Mouse (Mus musculus) heart, postnatal 0 days (tissue): Measurements from ENCODE around the gene Tgfbr3. TPM values are rescaled to one million over a fixed set of nuclear protein-coding genes. Genes with fewer than 3 reads are reported as not detected.

Experiments
- ATAC-seq: fragments of 200-750 bp; cut with Nextera tagmentation; 2 replicates; pipeline ENCODE4 v1.8.0; 2017; ENCODE audit warnings: low read depth, moderate number of reproducible peaks, moderate library complexity; ENCODE audit not compliant: insufficient read depth
- DNase-seq: peaks from one replicate; pipeline ENCODE4 v3.0.0-alpha.2; 2016; ENCODE audit warnings: low spot score
- H3K27ac ChIP-seq: fragments of 300-500 bp; sonication (generic); 2 replicates; pipeline ENCODE4 v1.5.1; 2014; ENCODE audit warnings: low read depth, mild to moderate bottlenecking
- H3K27me3 ChIP-seq: fragments of 300-500 bp; sonication (generic); 2 replicates; pipeline ENCODE4 v1.6.1; 2014; ENCODE audit warnings: low read length, mixed read lengths; ENCODE audit not compliant: control insufficient read depth, insufficient read depth
- H3K36me3 ChIP-seq: fragments of 300-500 bp; sonication (generic); replicated peaks from 2 replicates; pipeline ENCODE4 v1.6.1; 2014; ENCODE audit warnings: low read length, mixed read lengths; ENCODE audit not compliant: control insufficient read depth, insufficient read depth
- H3K4me1 ChIP-seq: fragments of 300-500 bp; sonication (generic); 2 replicates; pipeline ENCODE4 v1.6.1; 2014; ENCODE audit warnings: antibody characterized with exemption; ENCODE audit not compliant: control insufficient read depth, insufficient read depth
- H3K4me2 ChIP-seq: fragments of 300-500 bp; sonication (generic); 2 replicates; pipeline ENCODE4 v1.6.1; 2014; ENCODE audit warnings: low read depth, mild to moderate bottlenecking, low read length, moderate library complexity
- H3K4me3 ChIP-seq: fragments of 300-500 bp; sonication (generic); 2 replicates; pipeline ENCODE4 v1.5.1; 2014; ENCODE audit warnings: low read depth, low read length
- H3K9ac ChIP-seq: fragments of 300-500 bp; sonication (generic); replicated peaks from 2 replicates; pipeline ENCODE4 v1.6.1; 2014; ENCODE audit warnings: low read depth, low read length, mixed read lengths
- H3K9me3 ChIP-seq: fragments of 300-500 bp; sonication (generic); replicated peaks from 2 replicates; pipeline ENCODE4 v1.6.1; 2016; ENCODE audit warnings: low read length; ENCODE audit not compliant: control insufficient read depth
- CTCF ChIP-seq: IDR thresholded peaks from 2 replicates; pipeline ENCODE4 v1.5.1; 2016; ENCODE audit warnings: antibody characterized with exemption, control low read depth, low read depth
- EP300 ChIP-seq: IDR thresholded peaks from 2 replicates; pipeline ENCODE4 v1.6.1; 2016; ENCODE audit warnings: antibody characterized with exemption, low read depth
- WGBS: fragments of 180-500 bp; shearing (Covaris S2); extraction: QIAGEN DNeasy Blood & Tissue Kit; methylation state at CpG from one replicate; pipeline ENCODE4 v1.1.7; 2014; 5-methylcytosine and 5-hydroxymethylcytosine counted together
- polyA plus RNA-seq: library from polyadenylated mRNA; unstranded; fragments of >200 nt; fragmentation: Nextera tagmentation; extraction: Ambion mirVana; gene quantifications from 2 replicates; pipeline ENCODE4 v1.2.1, GENCODE M21; 2015
- total RNA-seq: library from RNA; depleted of rRNA; stranded (reverse); fragments of >200 nt; gene quantifications from 2 replicates; pipeline ENCODE4 v1.2.3, GENCODE M21; 2014; ENCODE audit warnings: low replicate concordance

Gene Tgfbr3
- total and polyA plus RNA-seq, 2 experiments from 2014 or later, result 11.8 to 60.6 TPM

DNA sequence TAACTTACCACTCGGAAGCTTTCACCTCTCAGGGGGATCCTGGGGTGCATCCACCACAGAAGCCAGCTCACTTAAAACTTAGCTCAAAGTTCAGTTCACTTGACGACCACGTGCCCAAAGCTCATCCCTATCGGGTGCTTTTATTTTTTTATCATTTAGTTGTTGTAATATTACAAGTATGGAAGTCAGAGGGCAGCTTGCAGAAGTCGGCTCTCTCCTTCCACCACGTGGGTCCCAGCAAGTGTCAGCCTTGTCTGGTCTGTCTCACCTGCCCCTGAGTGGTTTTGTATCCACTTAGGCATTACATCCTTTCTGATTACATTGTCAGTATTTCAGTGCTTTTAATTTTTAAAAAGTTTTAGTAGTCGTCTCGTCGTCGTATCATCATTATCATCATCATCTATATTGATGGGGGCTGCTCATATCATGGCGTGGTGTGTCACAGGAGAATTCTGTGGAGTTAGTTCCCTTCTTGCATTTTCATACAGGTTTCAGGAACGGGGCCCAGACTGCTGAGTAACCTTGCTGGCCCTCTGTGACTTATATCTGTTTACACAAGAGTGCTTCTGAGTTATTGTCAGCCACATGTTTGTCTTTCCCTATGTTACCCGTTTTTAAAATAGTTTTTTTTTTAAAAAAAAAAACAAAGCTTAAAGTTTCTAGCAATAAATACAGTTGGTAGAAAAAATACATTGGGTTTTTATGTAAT lies 14.8 kb upstream of the Tgfbr3 start:
- no peak for TF ChIP-seq EP300
- TF ChIP-seq CTCF, result no peak
- H3K4me3 ChIP-seq, result no peak overlapping the region
- H3K27ac ChIP-seq, result no peak overlapping the region
- H3K4me2 ChIP-seq, result 0 out of 2 replicates have a peak overlapping the region, but pooled peaks have one; percentile 50
- ATAC-seq (no peak), DNase-seq (no peak)
- peaks cover 7% of the 10 kb centered on the region; the same call in 1 of the 2 replicates for H3K4me1 ChIP-seq
- H3K9me3 ChIP-seq, result no peaks in the 10 kb centered on the region
- H3K9ac ChIP-seq, result no peak overlapping the region
- WGBS, result 55% methylated on average over 13 of the region's 13 CpGs
- no peaks in the 10 kb centered on the region for H3K27me3 ChIP-seq
- H3K36me3 ChIP-seq, result no peaks in the 10 kb centered on the region

- Histone ChIP-seq H3K4me1 (peaks cover 7% of the 10 kb centered on the region; the same call in 1 of the 2 replicates), H3K27me3 (no peaks in the 10 kb centered on the region), H3K36me3 (no peaks in the 10 kb centered on the region), H3K27ac (no peak overlapping the region), H3K4me3 (peak overlapping the region; percentile 20; the same call in 1 of the 2 replicates), H3K9ac (0 out of 2 replicates have a peak overlapping the region, but pooled peaks have one; percentile 20), H3K4me2 (peak overlapping the region; percentile 50), H3K9me3 (no peaks in the 10 kb centered on the region)
- peak; percentile 33; the same call in 1 of the 2 replicates for TF ChIP-seq CTCF
- TF ChIP-seq EP300, result no peak
- ATAC-seq, result no peak
- DNase-seq, result peak; percentile 40
- 17% methylated on average over 11 of the region's 11 CpGs for WGBS
These were observed 14.0 kb upstream of the Tgfbr3 start for GRCm38 (mm10) chr5:107303350-107303861.

GRCm38 (mm10) chr5:107298854-107299253 lies 9.4 kb upstream of the Tgfbr3 start:
- Histone ChIP-seq H3K4me1 (peaks cover 7% of the 10 kb centered on the region; the same call in 1 of the 2 replicates), H3K4me3 (no peak overlapping the region), H3K9me3 (no peaks in the 10 kb centered on the region), H3K27me3 (no peaks in the 10 kb centered on the region), H3K4me2 (no peak overlapping the region), H3K27ac (no peak overlapping the region), H3K9ac (no peak overlapping the region), H3K36me3 (no peaks in the 10 kb centered on the region)
- no peak for ATAC-seq
- WGBS, result 75% methylated on average over 11 of the region's 11 CpGs
- TF ChIP-seq EP300, result no peak
- no peak for TF ChIP-seq CTCF
- no peak for DNase-seq

DNA sequence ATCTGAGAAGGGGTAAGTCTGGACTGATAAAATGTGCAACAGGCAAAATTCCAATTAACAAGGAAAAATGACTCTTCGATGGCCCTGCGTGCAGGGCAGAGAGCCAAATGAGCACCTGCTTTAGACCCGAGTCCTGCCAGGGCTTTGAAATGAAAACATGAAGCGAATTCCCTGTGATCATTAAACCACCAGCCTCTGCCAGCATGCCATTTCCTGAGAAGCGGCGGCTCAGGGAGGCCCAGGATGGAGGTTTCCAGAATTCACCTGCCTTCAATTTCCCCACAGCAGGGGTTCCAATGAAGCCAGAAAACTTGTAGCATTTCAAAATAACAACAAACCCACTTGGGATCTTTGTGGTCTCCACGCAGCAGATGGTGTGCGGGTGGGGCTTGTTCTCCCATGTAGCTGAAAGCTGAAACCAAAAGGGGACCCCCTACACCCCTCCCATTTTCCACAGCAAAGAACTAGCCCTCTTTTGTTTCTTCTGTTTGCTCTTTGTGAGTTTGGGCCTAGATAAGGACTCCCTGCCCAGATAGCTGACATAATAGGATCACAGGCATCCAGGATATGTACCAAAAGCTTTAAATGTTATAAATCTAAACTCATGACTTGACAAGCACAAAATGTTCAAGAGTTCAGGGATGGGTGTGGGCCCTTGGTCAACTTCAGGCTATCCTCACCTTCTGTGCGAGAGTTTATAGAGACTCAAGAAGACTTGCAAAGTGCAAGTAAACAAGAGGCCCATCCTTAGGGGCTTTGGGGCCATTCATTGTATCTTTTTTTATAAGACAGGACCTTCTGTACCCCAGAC lies 7.3 kb upstream of the Tgfbr3 start:
- H3K4me3 ChIP-seq, result no peak overlapping the region
- DNase-seq (no peak), ATAC-seq (no peak)
- no peak overlapping the region for H3K4me2 ChIP-seq
- no peaks in the 10 kb centered on the region for H3K9me3 ChIP-seq
- no peaks in the 10 kb centered on the region for H3K4me1 ChIP-seq
- H3K9ac ChIP-seq, result no peak overlapping the region
- H3K27ac ChIP-seq, result no peak overlapping the region
- TF ChIP-seq EP300 (no peak), CTCF (no peak)
- 69% methylated on average over 9 of the region's 9 CpGs for WGBS
- no peaks in the 10 kb centered on the region for H3K36me3 ChIP-seq
- no peaks in the 10 kb centered on the region for H3K27me3 ChIP-seq

DNA sequence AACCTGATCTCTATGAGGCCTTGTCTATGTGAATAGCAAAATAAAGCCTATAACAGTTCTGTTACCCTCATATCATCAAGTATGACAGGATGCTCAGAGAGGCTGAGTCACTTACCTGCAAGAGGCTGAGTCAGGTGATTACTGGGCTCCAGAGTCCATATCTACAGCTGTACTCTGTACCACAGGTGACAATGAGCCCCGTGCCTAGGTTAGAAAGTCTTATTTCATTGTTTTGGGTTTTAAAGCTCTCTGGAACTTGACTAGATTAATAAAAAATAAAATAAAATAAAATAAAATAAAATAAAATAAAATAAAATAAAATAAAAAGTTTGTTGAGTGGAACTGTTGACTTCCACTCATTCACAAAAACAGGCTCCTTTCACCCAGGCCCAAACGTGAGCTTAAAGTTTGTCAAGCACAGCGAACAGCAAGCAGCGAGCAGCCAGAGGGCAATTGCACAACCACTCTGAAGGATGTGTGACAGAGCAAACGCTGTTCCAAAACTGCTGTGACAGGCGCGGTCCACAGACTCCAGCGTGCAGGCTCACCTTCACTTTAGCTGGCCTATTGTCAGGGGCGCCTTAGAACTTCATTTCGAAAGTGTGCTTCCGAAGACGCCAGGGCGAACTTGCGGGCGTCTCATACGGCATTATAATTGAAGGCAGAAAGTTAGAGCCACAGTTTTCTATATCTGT lies 6.5 kb upstream of the Tgfbr3 start:
- no peaks in the 10 kb centered on the region for H3K9me3 ChIP-seq
- no peaks in the 10 kb centered on the region for H3K27me3 ChIP-seq
- 83% methylated on average over 16 of the region's 16 CpGs for WGBS
- H3K36me3 ChIP-seq, result no peaks in the 10 kb centered on the region
- DNase-seq, result no peak
- no peak overlapping the region for H3K27ac ChIP-seq
- H3K9ac ChIP-seq, result no peak overlapping the region
- no peak overlapping the region for H3K4me2 ChIP-seq
- no peak overlapping the region for H3K4me3 ChIP-seq
- no peaks in the 10 kb centered on the region for H3K4me1 ChIP-seq
- TF ChIP-seq EP300 (no peak), CTCF (no peak)
- ATAC-seq, result no peak
